Mouse (Mus musculus): ENCODE measurements at regions not wholly inside any gene's neighbourhood (a gene's known extent, or its start where the extent isn't known, plus 50 kb on each side); places are given as distances from the start of the nearest gene placed in this dataset.

DNA sequence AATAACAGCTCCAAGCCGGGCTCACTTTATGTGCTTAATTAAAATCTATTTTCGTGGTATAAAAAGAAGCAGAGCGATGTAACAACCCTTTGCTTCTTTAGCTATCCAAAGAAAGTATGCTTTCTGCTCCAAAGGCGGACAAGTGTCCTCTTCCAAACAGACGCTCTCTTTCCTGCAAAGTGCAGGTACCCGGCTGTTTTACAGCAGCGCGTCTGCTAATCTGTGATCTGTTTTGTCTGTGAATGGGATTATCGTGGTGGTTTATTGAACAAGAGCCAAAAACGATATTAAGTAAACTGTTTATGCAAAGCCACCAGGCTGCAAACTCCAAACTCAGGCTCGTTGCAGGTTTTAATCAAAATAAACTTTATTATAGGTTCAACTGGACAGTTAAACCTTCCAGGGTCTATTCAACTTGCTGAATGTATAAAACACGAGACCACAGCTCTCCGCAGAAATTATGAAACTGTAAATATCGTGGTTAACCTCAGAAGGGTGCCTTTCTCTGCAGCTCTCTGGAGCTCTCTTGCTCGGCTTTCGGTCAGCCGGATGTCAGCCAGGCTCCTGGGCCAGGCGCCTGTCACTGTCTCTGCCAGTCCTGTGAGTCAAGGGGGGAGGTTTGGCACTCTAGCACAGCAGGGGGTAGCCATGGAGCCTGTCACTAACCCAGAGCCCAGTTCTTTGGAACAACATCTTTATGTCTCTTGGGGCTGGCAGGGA lies 206.2 kb upstream of the Myocd start:
- TF ChIP-seq CTCF (IDR thresholded peaks at IDR 0.05; ENCODE audit: low read depth) (no peak), EP300 (IDR thresholded peaks at IDR 0.05; ENCODE audit: low read depth) (no peak)
